Mouse (Mus musculus): Measurements from ENCODE around the gene Pank4.

Gene Pank4

GRCm38 (mm10) chr4:155005278-155005677 is 41.4 kb downstream of the Pank4 start:
- in situ Hi-C loops (cut with MboI; ENCODE audit: unreplicated experiment in 2 of 2): no loop called here

GRCm38 (mm10) chr4:155006296-155006695 is 42.4 kb downstream of the Pank4 start:
- in situ Hi-C loops (cut with MboI; ENCODE audit: unreplicated experiment in 2 of 2): no loop called here

- in situ Hi-C loops (cut with MboI; ENCODE audit: unreplicated experiment in 2 of 2): no loop called here
Measured at GRCm38 (mm10) chr4:155007641-155008040, 43.7 kb downstream of the Pank4 start.

GRCm38 (mm10) chr4:155008075-155008474 is 44.2 kb downstream of the Pank4 start:
- in situ Hi-C loops (cut with MboI; ENCODE audit: unreplicated experiment in 2 of 2): no loop called here

- in situ Hi-C loops (cut with MboI; ENCODE audit: unreplicated experiment in 2 of 2): no loop called here
Measured at GRCm38 (mm10) chr4:155009216-155009615, 45.3 kb downstream of the Pank4 start.

- in situ Hi-C loops (cut with MboI; ENCODE audit: unreplicated experiment in 2 of 2): no loop called here
Measured at GRCm38 (mm10) chr4:155010870-155011269, 46.9 kb downstream of the Pank4 start.

- in situ Hi-C loops (cut with MboI; ENCODE audit: unreplicated experiment in 2 of 2): no loop called here
Measured at GRCm38 (mm10) chr4:155011312-155012025, 47.5 kb downstream of the Pank4 start.

- in situ Hi-C loops (cut with MboI; ENCODE audit: unreplicated experiment in 2 of 2): no loop called here
Measured at GRCm38 (mm10) chr4:155012115-155012514, 48.2 kb downstream of the Pank4 start.

- in situ Hi-C loops (cut with MboI; ENCODE audit: unreplicated experiment in 2 of 2): no loop called here
Measured at GRCm38 (mm10) chr4:155012788-155013187, 48.9 kb downstream of the Pank4 start.

GRCm38 (mm10) chr4:155014244-155014643 is 50.3 kb downstream of the Pank4 start:
- in situ Hi-C loops (cut with MboI; ENCODE audit: unreplicated experiment in 2 of 2): no loop called here

- in situ Hi-C loops (cut with MboI; ENCODE audit: unreplicated experiment in 2 of 2): no loop called here
Measured at GRCm38 (mm10) chr4:155014791-155015190, 50.9 kb downstream of the Pank4 start.

- in situ Hi-C loops (cut with MboI; ENCODE audit: unreplicated experiment in 2 of 2): no loop called here
Measured at GRCm38 (mm10) chr4:155015550-155015949, 51.6 kb downstream of the Pank4 start.

- in situ Hi-C loops (cut with MboI; ENCODE audit: unreplicated experiment in 2 of 2): no loop called here
Measured at GRCm38 (mm10) chr4:155016807-155017206, 52.9 kb downstream of the Pank4 start.

GRCm38 (mm10) chr4:155017253-155017878 is 53.4 kb downstream of the Pank4 start:
- in situ Hi-C loops (cut with MboI; ENCODE audit: unreplicated experiment in 2 of 2): no loop called here

GRCm38 (mm10) chr4:155018066-155018465 is 54.1 kb downstream of the Pank4 start:
- in situ Hi-C loops (cut with MboI; ENCODE audit: unreplicated experiment in 2 of 2): no loop called here

GRCm38 (mm10) chr4:155018601-155019335 is 54.8 kb downstream of the Pank4 start:
- in situ Hi-C loops (cut with MboI; ENCODE audit: unreplicated experiment in 2 of 2): no loop called here

- in situ Hi-C loops (cut with MboI; ENCODE audit: unreplicated experiment in 2 of 2): no loop called here
Measured at GRCm38 (mm10) chr4:155019336-155019847, 55.5 kb downstream of the Pank4 start.

- in situ Hi-C loops (cut with MboI; ENCODE audit: unreplicated experiment in 2 of 2): no loop called here
Measured at GRCm38 (mm10) chr4:155020141-155020540, 56.2 kb downstream of the Pank4 start.

- in situ Hi-C loops (cut with MboI; ENCODE audit: unreplicated experiment in 2 of 2): no loop called here
Measured at GRCm38 (mm10) chr4:155020813-155021212, 56.9 kb downstream of the Pank4 start.

GRCm38 (mm10) chr4:155022228-155022855 is 58.4 kb downstream of the Pank4 start:
- in situ Hi-C loops (cut with MboI; ENCODE audit: unreplicated experiment in 2 of 2): no loop called here
